Mouse (Mus musculus): ENCODE measurements around the gene Mx1. TPM values are rescaled to one million over a fixed set of nuclear protein-coding genes. Genes with fewer than 3 reads are reported as not detected.

Mx1 gene
- polyA plus RNA-seq, 1 experiment from 2014 or later = not detected

GRCm38 (mm10) chr16:97438191-97438590 lies 24.5 kb downstream of the Mx1 start:
- Histone ChIP-seq H3K36me3 (no peaks in the 10 kb centered on the region), H3K4me2 (replicated peaks) (no peak overlapping the region), H3K4me3 (no peak overlapping the region), H3K27ac (replicated peaks) (peak overlapping the region; percentile 16; the same call in 1 of the 2 replicates), H3K27me3 (no peaks in the 10 kb centered on the region), H3K4me1 (peaks cover 5% of the 10 kb centered on the region; the same call in 1 of the 2 replicates), H3K9me3 (no peaks in the 10 kb centered on the region), H3K9ac (replicated peaks) (no peak overlapping the region)
- 58% methylated on average over 3 of the region's 3 CpGs for WGBS
- peak; percentile 23; the same call in 1 of the 2 replicates for ATAC-seq (replicated peaks)

- WGBS = 24% methylated on average over 1 of the region's 1 CpGs
- peak overlapping the region; percentile 16; the same call in 1 of the 2 replicates for H3K27ac ChIP-seq (replicated peaks)
Observed at GRCm38 (mm10) chr16:97437448-97438056, 25.2 kb downstream of the Mx1 start.

GRCm38 (mm10) chr16:97434206-97434605 lies 28.5 kb downstream of the Mx1 start:
- peaks cover 5% of the 10 kb centered on the region; the same call in 1 of the 2 replicates for H3K4me1 ChIP-seq
- 70% methylated on average over 2 of the region's 2 CpGs for WGBS
- ATAC-seq (replicated peaks) = no peak

More at GRCm38 (mm10) chr16:97437448-97438056, 25.2 kb downstream of the Mx1 start:
- no peaks in the 10 kb centered on the region for H3K27me3 ChIP-seq
- H3K4me1 ChIP-seq = peaks cover 5% of the 10 kb centered on the region; the same call in 1 of the 2 replicates
- no peak overlapping the region for H3K4me3 ChIP-seq
- peak; percentile 60; the same call in 1 of the 2 replicates for ATAC-seq (replicated peaks)
- H3K4me2 ChIP-seq (replicated peaks) = no peak overlapping the region
- H3K9me3 ChIP-seq = no peaks in the 10 kb centered on the region
- H3K36me3 ChIP-seq = no peaks in the 10 kb centered on the region
- H3K9ac ChIP-seq (replicated peaks) = no peak overlapping the region

GRCm38 (mm10) chr16:97431328-97431727 lies 31.4 kb downstream of the Mx1 start:
- Histone ChIP-seq H3K4me2 (replicated peaks) (no peak overlapping the region), H3K9ac (replicated peaks) (no peak overlapping the region), H3K4me1 (0 out of 2 replicates have a peak, but pooled peaks cover 2% of the 10 kb centered on the region), H3K36me3 (no peaks in the 10 kb centered on the region), H3K4me3 (no peak overlapping the region), H3K27me3 (no peaks in the 10 kb centered on the region), H3K9me3 (no peaks in the 10 kb centered on the region), H3K27ac (replicated peaks) (no peak overlapping the region)
- no peak for ATAC-seq (replicated peaks)
- 73% methylated on average over 4 of the region's 4 CpGs for WGBS

More at GRCm38 (mm10) chr16:97434206-97434605, 28.5 kb downstream of the Mx1 start:
- Histone ChIP-seq H3K27ac (replicated peaks) (no peak overlapping the region), H3K36me3 (no peaks in the 10 kb centered on the region), H3K27me3 (no peaks in the 10 kb centered on the region), H3K9ac (replicated peaks) (no peak overlapping the region), H3K4me2 (replicated peaks) (no peak overlapping the region), H3K9me3 (no peaks in the 10 kb centered on the region), H3K4me3 (no peak overlapping the region)

GRCm38 (mm10) chr16:97430091-97430490 lies 32.6 kb downstream of the Mx1 start:
- no peak overlapping the region for H3K4me2 ChIP-seq (replicated peaks)
- no peak overlapping the region for H3K9ac ChIP-seq (replicated peaks)
- 0 out of 2 replicates have a peak, but pooled peaks cover 2% of the 10 kb centered on the region for H3K4me1 ChIP-seq
- no peaks in the 10 kb centered on the region for H3K27me3 ChIP-seq
- WGBS = 96% methylated on average over 4 of the region's 4 CpGs
- no peaks in the 10 kb centered on the region for H3K9me3 ChIP-seq
- no peaks in the 10 kb centered on the region for H3K36me3 ChIP-seq
- no peak overlapping the region for H3K4me3 ChIP-seq
- ATAC-seq (replicated peaks) = no peak
- H3K27ac ChIP-seq (replicated peaks) = no peak overlapping the region

- no peaks in the 10 kb centered on the region for H3K4me1 ChIP-seq
- no peaks in the 10 kb centered on the region for H3K9me3 ChIP-seq
- H3K9ac ChIP-seq (replicated peaks) = no peak overlapping the region
- no peaks in the 10 kb centered on the region for H3K27me3 ChIP-seq
- H3K27ac ChIP-seq (replicated peaks) = no peak overlapping the region
- H3K36me3 ChIP-seq = no peaks in the 10 kb centered on the region
- H3K4me2 ChIP-seq (replicated peaks) = no peak overlapping the region
- no peak for ATAC-seq (replicated peaks)
- 79% methylated on average over 3 of the region's 3 CpGs for WGBS
- no peak overlapping the region for H3K4me3 ChIP-seq
Observed at GRCm38 (mm10) chr16:97428026-97428425, 34.7 kb downstream of the Mx1 start.

- no peak for ATAC-seq (replicated peaks)
- H3K4me2 ChIP-seq (replicated peaks) = no peak overlapping the region
- H3K27me3 ChIP-seq = no peaks in the 10 kb centered on the region
- no peaks in the 10 kb centered on the region for H3K9me3 ChIP-seq
- H3K4me3 ChIP-seq = no peak overlapping the region
- no peaks in the 10 kb centered on the region for H3K36me3 ChIP-seq
- WGBS = 88% methylated on average over 1 of the region's 1 CpGs
- H3K4me1 ChIP-seq = no peaks in the 10 kb centered on the region
- H3K27ac ChIP-seq (replicated peaks) = no peak overlapping the region
- no peak overlapping the region for H3K9ac ChIP-seq (replicated peaks)
Observed at GRCm38 (mm10) chr16:97423627-97424026, 39.1 kb downstream of the Mx1 start.

GRCm38 (mm10) chr16:97421671-97422070 lies 41.0 kb downstream of the Mx1 start:
- no peak overlapping the region for H3K9ac ChIP-seq (replicated peaks)
- no peak overlapping the region for H3K27ac ChIP-seq (replicated peaks)
- no peaks in the 10 kb centered on the region for H3K4me1 ChIP-seq
- H3K4me2 ChIP-seq (replicated peaks) = no peak overlapping the region
- no peaks in the 10 kb centered on the region for H3K27me3 ChIP-seq
- H3K4me3 ChIP-seq = no peak overlapping the region
- no peaks in the 10 kb centered on the region for H3K36me3 ChIP-seq
- WGBS = 74% methylated on average over 6 of the region's 6 CpGs
- no peak for ATAC-seq (replicated peaks)
- no peaks in the 10 kb centered on the region for H3K9me3 ChIP-seq

- 93% methylated on average over 6 of the region's 6 CpGs for WGBS
- H3K27ac ChIP-seq (replicated peaks) = no peak overlapping the region
- H3K9me3 ChIP-seq = no peaks in the 10 kb centered on the region
- H3K4me2 ChIP-seq (replicated peaks) = no peak overlapping the region
- no peak overlapping the region for H3K4me3 ChIP-seq
- H3K36me3 ChIP-seq = no peaks in the 10 kb centered on the region
- H3K9ac ChIP-seq (replicated peaks) = no peak overlapping the region
- no peaks in the 10 kb centered on the region for H3K27me3 ChIP-seq
- no peak for ATAC-seq (replicated peaks)
- no peaks in the 10 kb centered on the region for H3K4me1 ChIP-seq
Observed at GRCm38 (mm10) chr16:97418749-97419453, 43.8 kb downstream of the Mx1 start.

- H3K4me1 ChIP-seq = no peaks in the 10 kb centered on the region
- ATAC-seq (replicated peaks) = peak; percentile 68
- H3K4me2 ChIP-seq (replicated peaks) = no peak overlapping the region
- H3K27ac ChIP-seq (replicated peaks) = no peak overlapping the region
- H3K4me3 ChIP-seq = no peak overlapping the region
- H3K27me3 ChIP-seq = no peaks in the 10 kb centered on the region
- no peaks in the 10 kb centered on the region for H3K36me3 ChIP-seq
- WGBS = 13% methylated on average over 4 of the region's 4 CpGs
- no peak overlapping the region for H3K9ac ChIP-seq (replicated peaks)
- H3K9me3 ChIP-seq = no peaks in the 10 kb centered on the region
Observed at GRCm38 (mm10) chr16:97417896-97418542, 44.7 kb downstream of the Mx1 start.

GRCm38 (mm10) chr16:97405476-97406012 lies 57.2 kb downstream of the Mx1 start:
- Histone ChIP-seq H3K9ac (replicated peaks) (no peak overlapping the region), H3K36me3 (no peaks in the 10 kb centered on the region), H3K4me2 (replicated peaks) (no peak overlapping the region), H3K9me3 (no peaks in the 10 kb centered on the region), H3K27me3 (no peaks in the 10 kb centered on the region), H3K27ac (replicated peaks) (no peak overlapping the region), H3K4me3 (no peak overlapping the region), H3K4me1 (no peaks in the 10 kb centered on the region)
- WGBS = 94% methylated on average over 5 of the region's 5 CpGs
- ATAC-seq (replicated peaks) = no peak

- Histone ChIP-seq H3K9me3 (no peaks in the 10 kb centered on the region), H3K4me3 (no peak overlapping the region), H3K36me3 (no peaks in the 10 kb centered on the region), H3K27ac (replicated peaks) (no peak overlapping the region), H3K9ac (replicated peaks) (no peak overlapping the region), H3K4me2 (replicated peaks) (no peak overlapping the region), H3K4me1 (no peaks in the 10 kb centered on the region), H3K27me3 (no peaks in the 10 kb centered on the region)
- WGBS = 21% methylated on average over 4 of the region's 4 CpGs
- no peak for ATAC-seq (replicated peaks)
Observed at GRCm38 (mm10) chr16:97402213-97402785, 60.4 kb downstream of the Mx1 start.
